Mouse (Mus musculus) spleen, embryonic (tissue): ENCODE measurements around the gene Glg1.
"Not testable (repeated sequence)": the region's sequence is repeated elsewhere in the genome, so short reads cannot be mapped to it uniquely, and the experiment has no call there.

ENCODE experiments used
- CTCF ChIA-PET: fragments of 350-600 bp; sonication (Branson Sonifier 250); formaldehyde crosslinking; loops from one replicate; lab custom pipeline; 2022; lab: Charles Lee

Gene Glg1

DNA sequence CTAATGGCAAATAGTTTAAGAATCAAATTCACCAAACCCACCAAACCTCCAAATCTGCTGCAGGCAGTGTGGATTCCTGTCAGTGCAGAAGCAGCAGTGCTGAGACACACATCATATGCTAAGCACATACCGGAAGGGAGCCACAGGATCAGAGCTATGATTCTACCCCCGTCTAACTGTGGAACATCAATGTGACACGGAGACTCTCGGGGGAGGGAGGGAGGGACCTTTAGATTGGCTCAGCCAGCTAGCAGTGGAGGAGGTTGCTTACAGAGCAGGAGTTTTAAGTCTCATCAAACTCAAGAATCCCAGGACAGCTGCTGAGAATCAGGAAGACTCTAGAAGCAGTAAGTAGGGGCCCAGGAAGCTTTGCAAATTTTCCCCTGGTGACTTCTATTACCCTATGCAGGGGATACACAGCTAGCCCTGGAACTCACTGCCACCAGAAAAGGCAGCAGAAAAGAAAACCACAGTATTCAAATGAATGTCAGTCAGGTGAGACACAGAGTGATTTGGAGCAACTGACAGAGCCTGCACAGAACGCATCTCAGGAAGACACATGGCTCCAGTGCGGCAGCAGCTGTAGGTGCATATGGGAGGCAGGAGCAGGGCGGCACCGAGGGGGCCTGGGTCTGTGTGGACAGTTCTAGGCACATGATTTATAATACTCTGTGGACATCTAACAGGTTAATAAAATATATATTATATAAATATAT is 103.1 kb downstream of the Glg1 start:
- CTCF ChIA-PET, result no interaction called here

DNA sequence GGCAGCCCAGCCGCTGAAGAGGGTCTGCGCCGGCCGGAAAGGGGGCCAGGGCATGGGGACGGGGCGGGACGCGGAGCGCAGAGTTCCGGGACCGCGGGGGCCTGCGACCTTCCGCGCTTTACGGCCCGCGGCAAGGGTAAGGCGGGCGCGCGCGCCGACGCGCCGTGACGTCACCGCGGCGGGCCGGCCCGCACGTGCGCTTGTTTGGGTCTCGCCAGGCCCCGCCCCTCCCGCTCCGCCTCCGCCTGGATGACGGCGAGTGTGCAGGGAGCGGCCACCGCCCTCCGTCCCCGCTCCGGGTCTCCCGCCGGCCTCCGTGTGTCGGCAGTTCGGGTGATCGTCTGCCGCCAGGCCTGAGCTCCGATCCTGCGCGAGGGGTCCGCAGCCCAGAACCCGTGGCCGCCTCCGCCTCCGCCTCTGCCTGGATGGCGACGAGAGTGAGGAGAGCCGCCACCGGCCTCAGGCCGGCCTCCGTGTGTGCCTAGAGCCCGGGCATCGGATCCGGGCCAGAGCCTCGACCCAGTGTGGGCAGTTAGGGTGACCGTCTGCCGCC is 113.5 kb downstream of the Glg1 start:
- CTCF ChIA-PET, result not testable (repeated sequence)

DNA sequence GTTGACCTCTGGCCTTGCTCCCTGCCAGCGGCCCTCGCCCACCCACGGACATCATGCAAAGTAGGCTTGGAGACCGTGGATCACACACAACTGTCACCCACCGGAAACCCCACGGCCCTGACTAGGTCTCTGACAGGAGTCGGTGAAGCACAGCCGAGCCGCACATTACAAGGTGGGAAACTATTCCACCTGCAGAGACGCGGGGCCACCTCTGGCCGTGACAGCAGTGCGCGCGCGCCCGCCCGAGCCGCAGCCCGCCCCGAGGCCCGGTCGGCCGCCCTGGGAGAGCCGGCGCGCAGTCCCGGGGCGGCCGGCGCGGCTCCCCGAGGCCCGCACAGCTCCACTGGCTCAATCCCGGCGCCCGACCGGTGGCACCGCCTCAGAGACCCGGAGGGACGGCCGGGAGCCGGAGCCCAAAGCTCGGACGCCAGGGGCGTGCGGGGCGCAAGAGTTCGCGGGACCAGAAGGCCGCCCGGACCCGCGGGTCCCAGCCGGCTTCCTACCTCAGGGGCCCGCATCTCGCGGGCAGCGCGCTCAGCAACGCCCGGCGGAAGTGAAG is 114.0 kb downstream of the Glg1 start:
- CTCF ChIA-PET, result not testable (repeated sequence)

DNA sequence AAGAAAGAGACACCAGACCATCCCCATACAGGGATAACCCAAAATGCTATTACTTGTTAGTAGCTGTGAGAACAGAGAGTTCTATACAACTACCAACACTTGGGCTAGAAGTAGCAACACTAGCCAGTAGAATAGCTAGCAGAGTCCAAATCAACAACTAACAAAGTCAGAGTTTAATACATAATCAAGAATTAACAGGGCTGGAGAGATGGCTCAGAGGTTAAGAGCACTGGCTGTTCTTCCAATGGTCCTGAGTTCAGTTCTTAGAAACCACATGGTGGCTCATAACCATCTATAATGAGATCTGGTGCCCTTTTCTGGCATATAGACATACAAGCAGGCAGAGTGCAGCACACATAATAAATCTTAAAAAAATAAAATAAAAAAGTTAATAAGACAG is 116.5 kb downstream of the Glg1 start:
- CTCF ChIA-PET, result no interaction called here

DNA sequence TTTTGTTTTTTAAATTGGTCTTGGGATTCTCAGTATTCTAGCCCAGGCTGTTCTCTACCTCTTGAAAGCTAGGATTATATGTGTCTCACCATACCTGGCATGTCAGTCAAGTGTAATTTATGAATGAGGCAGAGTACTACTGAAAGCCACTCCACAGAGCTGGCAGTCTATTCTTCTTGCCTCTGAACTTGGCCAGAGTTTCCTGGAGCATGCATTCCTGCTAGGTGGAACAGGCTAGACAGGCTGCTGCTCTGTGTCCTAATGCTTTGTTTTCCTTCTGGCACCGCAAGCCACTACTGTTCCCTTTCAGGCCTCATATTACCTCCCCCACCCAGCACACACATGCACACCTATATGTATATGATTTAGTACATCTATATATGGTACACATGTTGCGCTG is 128.3 kb downstream of the Glg1 start:
- CTCF ChIA-PET, result no interaction called here

DNA sequence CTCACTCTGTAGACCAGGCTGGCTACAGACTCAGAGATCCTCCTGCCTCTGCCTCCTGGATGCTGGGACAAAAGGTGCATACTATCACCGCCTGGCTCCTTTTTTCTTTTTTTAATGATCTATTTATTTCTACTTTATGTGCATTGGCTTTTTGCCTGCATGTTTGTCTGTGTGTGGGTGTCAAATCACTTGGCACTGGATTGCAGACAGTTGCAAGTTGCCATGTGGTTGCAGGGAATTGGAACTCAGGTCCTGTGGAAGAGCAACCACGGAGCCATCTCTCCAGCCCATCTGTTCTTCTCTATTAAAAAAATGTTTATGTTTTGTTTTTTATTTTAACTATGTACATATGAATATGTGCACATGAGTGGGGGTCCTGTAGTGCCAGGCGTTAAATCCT is 139.5 kb downstream of the Glg1 start:
- CTCF ChIA-PET, result interaction anchor here (0.7 kb wide), 2 partner anchors 308 to 347 kb away, joined by 6 to 12 read pairs; no protein-coding TSS in a partner anchor

DNA sequence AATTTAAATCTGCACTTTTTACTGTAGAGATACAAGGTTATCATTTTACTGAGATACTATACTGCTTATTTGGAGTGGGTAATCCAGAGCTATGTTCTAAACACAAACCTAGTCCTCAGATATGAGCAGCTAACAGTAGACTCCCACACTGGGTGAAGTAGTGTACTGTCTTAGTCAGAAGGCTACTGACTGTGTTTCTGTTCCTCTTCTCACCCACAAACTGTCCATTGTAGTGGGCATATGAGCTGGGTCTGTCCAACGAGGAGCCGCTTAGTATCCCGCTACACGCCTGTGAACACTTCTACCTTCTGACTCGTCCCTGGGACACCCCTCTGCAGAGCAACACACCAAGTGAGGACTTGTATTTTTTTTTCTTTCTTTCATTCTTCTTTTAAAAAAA is 144.1 kb downstream of the Glg1 start:
- CTCF ChIA-PET, result no interaction called here
